17 mouse cellular contexts compared by ENCODE assay signal in genomic region chr3:115946272-115946671, GRCm38 (mm10).
"Had no signal": no experiment of that assay in that cellular context is flagged by ENCODE, and none has a peak within 500 bp of the region (broad histone marks: within the 10 kb centered on the region; RNA-seq: fewer than 3 reads in every experiment).

No protein-coding gene starts in this region.

- H3K4me2 ChIP-seq: liver, embryonic 15.5 days; midbrain, embryonic 12.5 days; neural tube, embryonic 13.5 days had no signal

- ATAC-seq: intestine, postnatal 0 days; midbrain, embryonic 16.5 days had no signal

- H3K4me3 ChIP-seq: left cerebral cortex, adult 2 months; liver, embryonic 15.5 days; midbrain, embryonic 12.5 days; myocyte; neural tube, embryonic 13.5 days had no signal

- H3K4me1 ChIP-seq: midbrain, embryonic 12.5 days had no signal

- H3K9me3 ChIP-seq: liver, embryonic 15.5 days; midbrain, embryonic 12.5 days; neural tube, embryonic 13.5 days had no signal

- H3K27me3 ChIP-seq: liver, embryonic 15.5 days; midbrain, embryonic 12.5 days; neural tube, embryonic 13.5 days had no signal

- H3K9ac ChIP-seq: liver, embryonic 15.5 days; midbrain, embryonic 12.5 days; neural tube, embryonic 13.5 days had no signal

- DNase-seq: kidney, adult 2 months; kidney, postnatal 25 days; layer of hippocampus, postnatal 36 days; lung, adult 2 months; lung, postnatal 14 days; lung, postnatal 4 days; retina, postnatal 1 day; thymus, adult 18-20 months; thymus, postnatal 36 days had no signal

- H3K27ac ChIP-seq: kidney, postnatal 0 days; left cerebral cortex, adult 2 months; liver, embryonic 15.5 days; midbrain, embryonic 12.5 days; neural tube, embryonic 13.5 days had no signal
